Mouse (Mus musculus) liver, adult 2 months (tissue): ENCODE measurements around the gene Smchd1.

ENCODE experiments used
- CTCF ChIP-seq: fragments of 200-500 bp; IDR thresholded peaks from 2 replicates; pipeline ENCODE4 v1.5.1; 2011; ENCODE audit warnings: low read depth, low read length, control low read depth
- POLR2A ChIP-seq: fragments of 200-500 bp; IDR thresholded peaks from 2 replicates; pipeline ENCODE4 v1.6.1; 2011; ENCODE audit warnings: low read length, control low read depth; ENCODE audit not compliant: insufficient read depth; ENCODE audit errors: extremely low read depth

DNA sequence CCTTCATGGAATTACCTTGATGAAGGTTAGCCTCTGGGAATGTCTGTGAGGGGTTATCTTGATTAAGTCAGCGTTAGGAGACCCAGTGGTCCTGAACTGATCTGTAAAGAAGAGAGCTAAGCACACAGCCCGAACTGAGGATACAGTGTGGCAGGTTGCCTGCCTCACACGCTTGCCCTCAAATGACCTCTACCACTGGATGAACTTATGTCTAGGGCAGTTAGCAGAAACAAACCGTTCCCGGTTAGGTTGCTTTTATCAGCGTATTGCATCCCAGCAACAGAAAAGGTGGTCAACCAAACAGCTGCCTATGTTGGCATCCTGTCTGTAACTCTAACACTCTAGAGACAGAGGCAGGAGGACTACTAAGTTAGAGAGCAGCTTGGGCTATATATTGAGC lies 30.0 kb downstream of the Smchd1 start:
- TF ChIP-seq POLR2A (no peak), CTCF (no peak)
